Mouse (Mus musculus): Measurements from ENCODE around the gene Dok5. TPM values are rescaled to one million over a fixed set of nuclear protein-coding genes. Genes with fewer than 3 reads are reported as not detected.
A peak's percentile ranks its signal among the peaks of the same experiment; 100 is the strongest.

Dok5 gene
- polyA plus RNA-seq, 1 experiment from 2014 or later, result 0.85 TPM

- no peak for DNase-seq (ENCODE audit: low spot score)
- no peak overlapping the region for H3K27ac ChIP-seq
- H3K4me3 ChIP-seq, result no peak overlapping the region
These were observed 125.9 kb downstream of the Dok5 start for GRCm38 (mm10) chr2:170857507-170857906.

GRCm38 (mm10) chr2:170858640-170859039 is 127.0 kb downstream of the Dok5 start:
- no peaks in the 10 kb centered on the region for H3K36me3 ChIP-seq
- no peak overlapping the region for H3K27ac ChIP-seq
- H3K27me3 ChIP-seq (ENCODE audit: low read depth, poor library complexity, severe bottlenecking), result no peaks in the 10 kb centered on the region
- H3K4me3 ChIP-seq, result no peak overlapping the region
- DNase-seq (ENCODE audit: low spot score), result no peak
- H3K4me1 ChIP-seq, result peaks cover 33% of the 10 kb centered on the region
- 41% methylated on average over 3 of the region's 3 CpGs for WGBS
- no peaks in the 10 kb centered on the region for H3K9me3 ChIP-seq (replicated peaks)

More at GRCm38 (mm10) chr2:170857507-170857906, 125.9 kb downstream of the Dok5 start:
- H3K4me1 ChIP-seq, result peaks cover 26% of the 10 kb centered on the region
- H3K36me3 ChIP-seq, result no peaks in the 10 kb centered on the region
- no peaks in the 10 kb centered on the region for H3K27me3 ChIP-seq (ENCODE audit: low read depth, poor library complexity, severe bottlenecking)
- 83% methylated on average over 7 of the region's 7 CpGs for WGBS
- no peaks in the 10 kb centered on the region for H3K9me3 ChIP-seq (replicated peaks)

GRCm38 (mm10) chr2:170860576-170860975 is 129.0 kb downstream of the Dok5 start:
- Histone ChIP-seq H3K36me3 (no peaks in the 10 kb centered on the region), H3K27me3 (ENCODE audit: low read depth, poor library complexity, severe bottlenecking) (no peaks in the 10 kb centered on the region), H3K4me1 (peaks cover 27% of the 10 kb centered on the region), H3K4me3 (no peak overlapping the region), H3K27ac (no peak overlapping the region), H3K9me3 (replicated peaks) (no peaks in the 10 kb centered on the region)
- no peak for DNase-seq (ENCODE audit: low spot score)
- WGBS, result 66% methylated on average over 4 of the region's 4 CpGs

GRCm38 (mm10) chr2:170862799-170863198 is 131.2 kb downstream of the Dok5 start:
- Histone ChIP-seq H3K9me3 (replicated peaks) (no peaks in the 10 kb centered on the region), H3K27me3 (ENCODE audit: low read depth, poor library complexity, severe bottlenecking) (no peaks in the 10 kb centered on the region), H3K36me3 (no peaks in the 10 kb centered on the region), H3K4me1 (peaks cover 14% of the 10 kb centered on the region), H3K4me3 (no peak overlapping the region), H3K27ac (no peak overlapping the region)
- WGBS, result 80% methylated on average over 9 of the region's 9 CpGs
- no peak for DNase-seq (ENCODE audit: low spot score)

GRCm38 (mm10) chr2:170863201-170863600 is 131.6 kb downstream of the Dok5 start:
- Histone ChIP-seq H3K36me3 (no peaks in the 10 kb centered on the region), H3K27ac (no peak overlapping the region), H3K4me3 (no peak overlapping the region), H3K27me3 (ENCODE audit: low read depth, poor library complexity, severe bottlenecking) (no peaks in the 10 kb centered on the region), H3K9me3 (replicated peaks) (no peaks in the 10 kb centered on the region), H3K4me1 (peaks cover 14% of the 10 kb centered on the region)
- 95% methylated on average over 10 of the region's 10 CpGs for WGBS
- no peak for DNase-seq (ENCODE audit: low spot score)

GRCm38 (mm10) chr2:170864043-170864442 is 132.4 kb downstream of the Dok5 start:
- no peak for DNase-seq (ENCODE audit: low spot score)
- H3K27me3 ChIP-seq (ENCODE audit: low read depth, poor library complexity, severe bottlenecking), result no peaks in the 10 kb centered on the region
- no peak overlapping the region for H3K27ac ChIP-seq
- 86% methylated on average over 5 of the region's 5 CpGs for WGBS
- H3K36me3 ChIP-seq, result no peaks in the 10 kb centered on the region
- peaks cover 14% of the 10 kb centered on the region for H3K4me1 ChIP-seq
- no peak overlapping the region for H3K4me3 ChIP-seq
- no peaks in the 10 kb centered on the region for H3K9me3 ChIP-seq (replicated peaks)

- 91% methylated on average over 6 of the region's 6 CpGs for WGBS
- no peaks in the 10 kb centered on the region for H3K9me3 ChIP-seq (replicated peaks)
- H3K27ac ChIP-seq, result no peak overlapping the region
- H3K27me3 ChIP-seq (ENCODE audit: low read depth, poor library complexity, severe bottlenecking), result no peaks in the 10 kb centered on the region
- H3K36me3 ChIP-seq, result no peaks in the 10 kb centered on the region
- no peak overlapping the region for H3K4me3 ChIP-seq
- DNase-seq (ENCODE audit: low spot score), result no peak
- H3K4me1 ChIP-seq, result peaks cover 14% of the 10 kb centered on the region
These were observed 133.2 kb downstream of the Dok5 start for GRCm38 (mm10) chr2:170864820-170865219.

- no peaks in the 10 kb centered on the region for H3K27me3 ChIP-seq (ENCODE audit: low read depth, poor library complexity, severe bottlenecking)
- no peak overlapping the region for H3K4me3 ChIP-seq
- no peak for DNase-seq (ENCODE audit: low spot score)
- H3K4me1 ChIP-seq, result peaks cover 7% of the 10 kb centered on the region; the same call in 1 of the 2 replicates
- no peak overlapping the region for H3K27ac ChIP-seq
- H3K9me3 ChIP-seq (replicated peaks), result no peaks in the 10 kb centered on the region
- no peaks in the 10 kb centered on the region for H3K36me3 ChIP-seq
- WGBS, result 87% methylated on average over 15 of the region's 15 CpGs
These were observed 139.0 kb downstream of the Dok5 start for GRCm38 (mm10) chr2:170870566-170870965.

GRCm38 (mm10) chr2:170871469-170871868 is 139.9 kb downstream of the Dok5 start:
- 84% methylated on average over 3 of the region's 3 CpGs for WGBS
- no peaks in the 10 kb centered on the region for H3K9me3 ChIP-seq (replicated peaks)
- H3K27ac ChIP-seq, result no peak overlapping the region
- peaks cover 7% of the 10 kb centered on the region; the same call in 1 of the 2 replicates for H3K4me1 ChIP-seq
- no peak for DNase-seq (ENCODE audit: low spot score)
- no peaks in the 10 kb centered on the region for H3K27me3 ChIP-seq (ENCODE audit: low read depth, poor library complexity, severe bottlenecking)
- no peak overlapping the region for H3K4me3 ChIP-seq
- H3K36me3 ChIP-seq, result no peaks in the 10 kb centered on the region

GRCm38 (mm10) chr2:170873382-170873781 is 141.8 kb downstream of the Dok5 start:
- H3K36me3 ChIP-seq, result no peaks in the 10 kb centered on the region
- no peaks in the 10 kb centered on the region for H3K9me3 ChIP-seq (replicated peaks)
- DNase-seq (ENCODE audit: low spot score), result peak; percentile 92
- H3K27me3 ChIP-seq (ENCODE audit: low read depth, poor library complexity, severe bottlenecking), result peaks cover 5% of the 10 kb centered on the region
- no peak overlapping the region for H3K4me3 ChIP-seq
- H3K4me1 ChIP-seq, result peaks cover 10% of the 10 kb centered on the region; the same call in 1 of the 2 replicates
- WGBS, result 15% methylated on average over 8 of the region's 8 CpGs
- 0 out of 2 replicates have a peak overlapping the region, but pooled peaks have one; percentile 7 for H3K27ac ChIP-seq

- WGBS, result 2% methylated on average over 4 of the region's 4 CpGs
- DNase-seq (ENCODE audit: low spot score), result peak; percentile 93
- Histone ChIP-seq H3K9me3 (replicated peaks) (no peaks in the 10 kb centered on the region), H3K36me3 (no peaks in the 10 kb centered on the region), H3K4me3 (no peak overlapping the region), H3K27ac (no peak overlapping the region), H3K27me3 (ENCODE audit: low read depth, poor library complexity, severe bottlenecking) (peaks cover 25% of the 10 kb centered on the region), H3K4me1 (peaks cover 10% of the 10 kb centered on the region; the same call in 1 of the 2 replicates)
These were observed 145.9 kb downstream of the Dok5 start for GRCm38 (mm10) chr2:170877515-170877914.

- Histone ChIP-seq H3K9me3 (replicated peaks) (no peaks in the 10 kb centered on the region), H3K4me1 (peaks cover 6% of the 10 kb centered on the region; the same call in 1 of the 2 replicates), H3K36me3 (no peaks in the 10 kb centered on the region), H3K27ac (no peak overlapping the region), H3K27me3 (ENCODE audit: low read depth, poor library complexity, severe bottlenecking) (peaks cover 25% of the 10 kb centered on the region), H3K4me3 (no peak overlapping the region)
- DNase-seq (ENCODE audit: low spot score), result no peak
- WGBS, result 63% methylated on average over 5 of the region's 5 CpGs
These were observed 146.3 kb downstream of the Dok5 start for GRCm38 (mm10) chr2:170877936-170878335.

- Histone ChIP-seq H3K4me3 (no peak overlapping the region), H3K36me3 (no peaks in the 10 kb centered on the region), H3K4me1 (peaks cover 11% of the 10 kb centered on the region), H3K27me3 (ENCODE audit: low read depth, poor library complexity, severe bottlenecking) (peaks cover 11% of the 10 kb centered on the region), H3K27ac (no peak overlapping the region), H3K9me3 (replicated peaks) (no peaks in the 10 kb centered on the region)
- WGBS, result 62% methylated on average over 4 of the region's 4 CpGs
- DNase-seq (ENCODE audit: low spot score), result no peak
These were observed 152.7 kb downstream of the Dok5 start for GRCm38 (mm10) chr2:170884209-170884801.

GRCm38 (mm10) chr2:170887984-170888383 is 156.4 kb downstream of the Dok5 start:
- Histone ChIP-seq H3K9me3 (replicated peaks) (no peaks in the 10 kb centered on the region), H3K4me1 (peaks cover 13% of the 10 kb centered on the region), H3K4me3 (no peak overlapping the region), H3K27me3 (ENCODE audit: low read depth, poor library complexity, severe bottlenecking) (no peaks in the 10 kb centered on the region), H3K27ac (no peak overlapping the region), H3K36me3 (no peaks in the 10 kb centered on the region)
- peak; percentile 29 for DNase-seq (ENCODE audit: low spot score)
- 63% methylated on average over 9 of the region's 9 CpGs for WGBS
